Mouse (Mus musculus): ENCODE measurements around the gene Zbtb33. TPM values are rescaled to one million over a fixed set of nuclear protein-coding genes. Genes with fewer than 3 reads are reported as not detected.
"Not testable (repeated sequence)": the region's sequence is repeated elsewhere in the genome, so short reads cannot be mapped to it uniquely, and the experiment has no call there.

The Zbtb33 gene
- total RNA-seq (2014; fragmentation: Nextera tagmentation), result 57.7 and 69.4 TPM in 2 replicates
- total RNA-seq (2017), result 32.2 and 32.9 TPM in 2 replicates
- 2.6 and 2.8 TPM in 2 replicates for polyA plus RNA-seq (2012)

- DNase-seq (ENCODE audit: low spot score) (peak; percentile 62), ATAC-seq (ENCODE audit: extremely low read depth, insufficient number of reproducible peaks, low FRiP score, poor library complexity, severe bottlenecking) (peak; percentile 71)
- no peak for TF ChIP-seq POLR2AphosphoS5 (IDR thresholded peaks at IDR 0.05; ENCODE audit: insufficient replicate concordance, low read depth, low read length)
- peak; percentile 27; the same call in 1 of the 2 replicates for TF ChIP-seq CTCF (IDR thresholded peaks at IDR 0.05; ENCODE audit: low read depth, low read length)
- H3K36me3 ChIP-seq (replicated peaks), result peaks cover 21% of the 10 kb centered on the region
- peak within 1 kb of the TSS; percentile 80 for H3K4me3 ChIP-seq (ENCODE audit: low read depth, low read length)
- H3K27me3 ChIP-seq (ENCODE audit: insufficient read depth, low read length), result no peaks in the 10 kb centered on the region
- H3K4me1 ChIP-seq (ENCODE audit: insufficient read depth, low read depth, low read length), result peaks cover 10% of the 10 kb centered on the region
- no peaks in the 10 kb centered on the region for H3K9me3 ChIP-seq (replicated peaks)
These were observed at the start of gene Zbtb33 for GRCm38 (mm10) chrX:38189552-38190457. Gene Zbtb33 (plus strand): TSS chrX:38189793.

GRCm38 (mm10) chrX:38159097-38159496 lies 30.5 kb upstream of the Zbtb33 start:
- TF ChIP-seq GATA2 (IDR thresholded peaks at IDR 0.05; ENCODE audit: borderline replicate concordance, low read depth, low read length) (no peak), GATA1 (IDR thresholded peaks at IDR 0.05; ENCODE audit: borderline replicate concordance, low read length) (no peak), TAL1 (conservative IDR thresholded peaks at IDR 0.05; ENCODE audit: low read depth, low read length) (no peak), POLR2AphosphoS5 (IDR thresholded peaks at IDR 0.05; ENCODE audit: insufficient replicate concordance, low read depth, low read length) (no peak), CTCF (IDR thresholded peaks at IDR 0.05; ENCODE audit: low read depth, low read length) (no peak)
- Histone ChIP-seq H3K4me3 (ENCODE audit: low read depth, low read length) (no peak overlapping the region), H3K9me3 (replicated peaks) (no peaks in the 10 kb centered on the region), H3K4me1 (ENCODE audit: insufficient read depth, low read depth, low read length) (no peaks in the 10 kb centered on the region), H3K36me3 (replicated peaks) (no peaks in the 10 kb centered on the region), H3K27me3 (ENCODE audit: insufficient read depth, low read length) (no peaks in the 10 kb centered on the region)
- no peak for DNase-seq (ENCODE audit: low spot score)
- ATAC-seq (ENCODE audit: extremely low read depth, insufficient number of reproducible peaks, low FRiP score, poor library complexity, severe bottlenecking), result no peak

GRCm38 (mm10) chrX:38165315-38165714 lies 24.3 kb upstream of the Zbtb33 start:
- ATAC-seq (ENCODE audit: extremely low read depth, insufficient number of reproducible peaks, low FRiP score, poor library complexity, severe bottlenecking) (no peak), DNase-seq (ENCODE audit: low spot score) (no peak)
- Histone ChIP-seq H3K27me3 (ENCODE audit: insufficient read depth, low read length) (peaks cover 3% of the 10 kb centered on the region; the same call in 1 of the 2 replicates), H3K9me3 (replicated peaks) (no peaks in the 10 kb centered on the region), H3K4me3 (ENCODE audit: low read depth, low read length) (no peak overlapping the region), H3K36me3 (replicated peaks) (no peaks in the 10 kb centered on the region), H3K4me1 (ENCODE audit: insufficient read depth, low read depth, low read length) (no peaks in the 10 kb centered on the region)
- TF ChIP-seq GATA2 (IDR thresholded peaks at IDR 0.05; ENCODE audit: borderline replicate concordance, low read depth, low read length) (no peak), GATA1 (IDR thresholded peaks at IDR 0.05; ENCODE audit: borderline replicate concordance, low read length) (no peak), TAL1 (conservative IDR thresholded peaks at IDR 0.05; ENCODE audit: low read depth, low read length) (no peak), CTCF (IDR thresholded peaks at IDR 0.05; ENCODE audit: low read depth, low read length) (no peak), POLR2AphosphoS5 (IDR thresholded peaks at IDR 0.05; ENCODE audit: insufficient replicate concordance, low read depth, low read length) (no peak)

GRCm38 (mm10) chrX:38166064-38166463 lies 23.5 kb upstream of the Zbtb33 start:
- Histone ChIP-seq H3K4me1 (ENCODE audit: insufficient read depth, low read depth, low read length) (no peaks in the 10 kb centered on the region), H3K9me3 (replicated peaks) (no peaks in the 10 kb centered on the region), H3K4me3 (ENCODE audit: low read depth, low read length) (no peak overlapping the region), H3K27me3 (ENCODE audit: insufficient read depth, low read length) (peaks cover 3% of the 10 kb centered on the region; the same call in 1 of the 2 replicates), H3K36me3 (replicated peaks) (no peaks in the 10 kb centered on the region)
- DNase-seq (ENCODE audit: low spot score) (no peak), ATAC-seq (ENCODE audit: extremely low read depth, insufficient number of reproducible peaks, low FRiP score, poor library complexity, severe bottlenecking) (no peak)
- TF ChIP-seq TAL1 (conservative IDR thresholded peaks at IDR 0.05; ENCODE audit: low read depth, low read length) (no peak), CTCF (IDR thresholded peaks at IDR 0.05; ENCODE audit: low read depth, low read length) (no peak), GATA2 (IDR thresholded peaks at IDR 0.05; ENCODE audit: borderline replicate concordance, low read depth, low read length) (no peak), GATA1 (IDR thresholded peaks at IDR 0.05; ENCODE audit: borderline replicate concordance, low read length) (no peak), POLR2AphosphoS5 (IDR thresholded peaks at IDR 0.05; ENCODE audit: insufficient replicate concordance, low read depth, low read length) (no peak)

GRCm38 (mm10) chrX:38166592-38166991 lies 23.0 kb upstream of the Zbtb33 start:
- TF ChIP-seq GATA1 (IDR thresholded peaks at IDR 0.05; ENCODE audit: borderline replicate concordance, low read length) (no peak), CTCF (IDR thresholded peaks at IDR 0.05; ENCODE audit: low read depth, low read length) (no peak), GATA2 (IDR thresholded peaks at IDR 0.05; ENCODE audit: borderline replicate concordance, low read depth, low read length) (no peak), TAL1 (conservative IDR thresholded peaks at IDR 0.05; ENCODE audit: low read depth, low read length) (no peak), POLR2AphosphoS5 (IDR thresholded peaks at IDR 0.05; ENCODE audit: insufficient replicate concordance, low read depth, low read length) (no peak)
- no peak for DNase-seq (ENCODE audit: low spot score)

GRCm38 (mm10) chrX:38179891-38180310 lies 9.7 kb upstream of the Zbtb33 start:
- H3K27me3 ChIP-seq (ENCODE audit: insufficient read depth, low read length); H3K9me3 ChIP-seq (replicated peaks); ATAC-seq (ENCODE audit: extremely low read depth, insufficient number of reproducible peaks, low FRiP score, poor library complexity, severe bottlenecking); H3K36me3 ChIP-seq (replicated peaks); DNase-seq (ENCODE audit: low spot score); H3K4me3 ChIP-seq (ENCODE audit: low read depth, low read length); H3K4me1 ChIP-seq (ENCODE audit: insufficient read depth, low read depth, low read length): not testable (repeated sequence)

More at GRCm38 (mm10) chrX:38166592-38166991, 23.0 kb upstream of the Zbtb33 start:
- H3K36me3 ChIP-seq (replicated peaks), result no peaks in the 10 kb centered on the region
- H3K9me3 ChIP-seq (replicated peaks), result no peaks in the 10 kb centered on the region
- no peak overlapping the region for H3K4me3 ChIP-seq (ENCODE audit: low read depth, low read length)
- no peak for ATAC-seq (ENCODE audit: extremely low read depth, insufficient number of reproducible peaks, low FRiP score, poor library complexity, severe bottlenecking)
- peaks cover 3% of the 10 kb centered on the region for H3K27me3 ChIP-seq (ENCODE audit: insufficient read depth, low read length)
- H3K4me1 ChIP-seq (ENCODE audit: insufficient read depth, low read depth, low read length), result no peaks in the 10 kb centered on the region
